Mouse (Mus musculus) kidney, embryonic 15.5 days (tissue): Measurements from ENCODE around the gene Pgls. TPM values are rescaled to one million over a fixed set of nuclear protein-coding genes. Genes with fewer than 3 reads are reported as not detected.

Source experiments
- ATAC-seq: fragments of 200-750 bp; cut with Nextera tagmentation; replicated peaks from 2 replicates; pipeline ENCODE4 v1.8.0; 2017; ENCODE audit warnings: moderate TSS enrichment; ENCODE audit not compliant: low FRiP score
- H3K27ac ChIP-seq: fragments of 300-500 bp; sonication (generic); 2 replicates; pipeline ENCODE4 v1.5.1; 2015; ENCODE audit warnings: mild to moderate bottlenecking, inconsistent platforms
- H3K27me3 ChIP-seq: fragments of 300-500 bp; sonication (generic); 2 replicates; pipeline ENCODE4 v1.6.1; 2015; ENCODE audit warnings: inconsistent platforms
- H3K36me3 ChIP-seq: fragments of 300-500 bp; sonication (generic); 2 replicates; pipeline ENCODE4 v1.6.1; 2015; ENCODE audit warnings: inconsistent platforms
- H3K4me1 ChIP-seq: fragments of 300-500 bp; sonication (generic); 2 replicates; pipeline ENCODE4 v1.6.1; 2015; ENCODE audit warnings: inconsistent platforms
- H3K4me2 ChIP-seq: fragments of 300-500 bp; sonication (generic); 2 replicates; pipeline ENCODE4 v1.6.1; 2015; ENCODE audit warnings: moderate library complexity, mild to moderate bottlenecking, inconsistent platforms
- H3K4me3 ChIP-seq: fragments of 300-500 bp; sonication (generic); replicated peaks from 2 replicates; pipeline ENCODE4 v1.5.1; 2015; ENCODE audit warnings: mild to moderate bottlenecking, inconsistent platforms
- H3K9ac ChIP-seq: fragments of 300-500 bp; sonication (generic); 2 replicates; pipeline ENCODE4 v1.6.1; 2015; ENCODE audit warnings: mild to moderate bottlenecking, inconsistent platforms
- H3K9me3 ChIP-seq: fragments of 300-500 bp; sonication (generic); replicated peaks from 2 replicates; pipeline ENCODE4 v1.6.1; 2016; ENCODE audit warnings: inconsistent platforms
- WGBS: fragments of 180-500 bp; shearing (Covaris S2); methylation state at CpG from one replicate; pipeline ENCODE4 v1.1.7; 2015; ENCODE audit warnings: mixed read lengths; 5-methylcytosine and 5-hydroxymethylcytosine counted together
- polyA plus RNA-seq: library from polyadenylated mRNA; unstranded; fragments of >200 nt; fragmentation: Nextera tagmentation; extraction: Ambion mirVana; gene quantifications from 2 replicates; pipeline ENCODE4 v1.2.1, GENCODE M21; 2015

Gene Pgls
- polyA plus RNA-seq, 1 experiment from 2014 or later: 247 TPM

DNA sequence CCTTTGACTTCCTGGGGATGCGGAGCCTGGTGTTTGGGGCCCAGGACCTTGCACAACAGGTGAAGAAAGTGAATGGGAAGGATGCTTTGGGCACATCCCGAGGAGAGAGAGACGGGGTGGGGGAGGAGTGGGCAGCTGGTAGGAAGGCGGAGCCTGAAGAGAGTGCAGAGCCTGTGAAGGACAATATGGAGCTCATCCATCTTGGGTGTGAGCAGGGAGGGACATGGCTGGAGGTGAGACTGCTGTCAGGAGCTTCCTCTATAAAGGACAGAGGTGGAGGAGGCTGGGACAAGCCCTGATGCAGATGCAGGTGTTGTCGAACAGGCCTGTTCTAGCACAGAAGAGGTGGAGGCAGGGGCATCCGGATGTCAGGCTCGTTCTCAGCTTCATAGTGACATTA, 12.0 kb downstream of the Pgls start:
- H3K4me3 ChIP-seq: no peak overlapping the region
- H3K36me3 ChIP-seq: 0 out of 2 replicates have a peak, but pooled peaks cover 3% of the 10 kb centered on the region
- no peak overlapping the region for H3K9ac ChIP-seq
- H3K4me2 ChIP-seq: no peak overlapping the region
- WGBS: 59% methylated on average over 7 of the region's 7 CpGs
- H3K4me1 ChIP-seq: peaks cover 19% of the 10 kb centered on the region
- no peak for ATAC-seq
- H3K27ac ChIP-seq: no peak overlapping the region
- H3K9me3 ChIP-seq: no peaks in the 10 kb centered on the region
- H3K27me3 ChIP-seq: peaks cover 34% of the 10 kb centered on the region

DNA sequence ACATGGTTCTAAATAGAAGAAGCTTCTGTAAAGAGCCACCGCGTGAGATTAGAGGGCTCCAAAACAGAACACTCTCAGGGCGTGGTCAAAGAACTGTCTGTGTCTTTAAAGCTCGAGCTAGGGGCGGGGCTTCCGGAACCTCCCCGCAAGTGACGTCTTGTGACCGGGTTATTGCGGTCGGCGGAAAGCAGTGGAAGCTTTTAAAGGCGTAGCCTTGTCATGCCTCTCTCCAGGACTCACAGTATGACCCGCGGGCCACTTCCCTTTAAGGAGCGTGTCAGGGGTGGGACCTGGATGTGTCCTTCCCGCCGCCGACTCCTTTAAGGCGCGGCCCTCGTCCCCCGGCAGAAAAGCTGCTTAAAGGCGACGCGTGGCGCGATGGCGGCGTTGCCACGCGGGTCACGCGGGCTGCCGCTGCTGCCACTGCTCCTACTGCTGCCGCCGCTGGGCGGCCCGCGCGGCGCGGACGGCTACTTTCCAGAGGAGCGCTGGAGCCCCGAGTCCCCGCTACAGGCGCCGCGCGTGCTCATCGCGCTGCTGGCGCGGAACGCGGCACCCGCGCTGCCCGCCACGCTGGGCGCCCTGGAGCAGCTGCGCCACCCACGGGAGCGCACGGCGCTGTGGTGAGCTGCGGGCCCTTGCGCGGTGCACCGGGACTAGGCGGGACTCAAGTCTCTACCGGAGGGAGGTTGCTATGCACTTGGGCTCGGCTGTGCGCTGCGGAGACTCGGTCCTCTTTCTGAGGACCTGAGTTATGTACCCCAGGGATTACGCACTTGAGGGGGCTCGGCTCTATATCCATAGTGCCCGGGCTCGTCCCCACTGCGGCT, 19.1 kb downstream of the Pgls start, which contains the start of gene Colgalt1:
Gene Colgalt1, plus strand, starts transcription at position 177 of the 830 bp plus-strand sequence.
- peak within 1 kb of the TSS; percentile 88 for H3K27ac ChIP-seq
- no peaks in the 10 kb centered on the region for H3K27me3 ChIP-seq
- H3K4me3 ChIP-seq: peak within 1 kb of the TSS; percentile 95
- no peaks in the 10 kb centered on the region for H3K9me3 ChIP-seq
- ATAC-seq: peak; percentile 99
- H3K4me2 ChIP-seq: peak within 1 kb of the TSS; percentile 79
- H3K4me1 ChIP-seq: peaks cover 22% of the 10 kb centered on the region
- WGBS: under 1% methylated on average over 81 of the region's 82 CpGs
- peak within 1 kb of the TSS; percentile 94 for H3K9ac ChIP-seq
- peaks cover 31% of the 10 kb centered on the region for H3K36me3 ChIP-seq

DNA sequence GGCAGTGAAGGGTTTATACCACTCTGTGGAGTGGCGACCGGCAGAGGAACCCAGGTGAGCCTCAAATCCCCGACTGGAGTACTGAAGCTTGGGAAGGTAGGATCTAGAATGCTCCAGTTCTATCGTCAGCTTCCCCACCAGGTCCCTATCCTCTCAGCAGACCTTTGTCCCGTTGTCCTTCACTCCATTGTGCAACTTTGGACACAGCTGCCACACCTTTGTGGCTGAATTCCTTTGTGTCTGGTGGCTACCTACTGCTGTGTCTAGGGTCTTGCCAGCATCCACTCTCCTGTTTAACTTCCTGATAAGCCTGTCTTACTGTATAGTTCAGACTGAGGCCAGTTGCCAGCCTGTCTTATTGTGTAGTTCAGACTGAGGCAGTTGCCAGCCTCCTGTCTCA, 20.2 kb downstream of the Pgls start:
- Histone ChIP-seq H3K4me3 (peak overlapping the region; percentile 95), H3K9me3 (no peaks in the 10 kb centered on the region), H3K27ac (no peak overlapping the region), H3K36me3 (peaks cover 42% of the 10 kb centered on the region), H3K4me1 (peaks cover 22% of the 10 kb centered on the region), H3K4me2 (peak overlapping the region; percentile 79), H3K27me3 (no peaks in the 10 kb centered on the region), H3K9ac (peak overlapping the region; percentile 94)
- 48% methylated on average over 5 of the region's 5 CpGs for WGBS
- no peak for ATAC-seq

DNA sequence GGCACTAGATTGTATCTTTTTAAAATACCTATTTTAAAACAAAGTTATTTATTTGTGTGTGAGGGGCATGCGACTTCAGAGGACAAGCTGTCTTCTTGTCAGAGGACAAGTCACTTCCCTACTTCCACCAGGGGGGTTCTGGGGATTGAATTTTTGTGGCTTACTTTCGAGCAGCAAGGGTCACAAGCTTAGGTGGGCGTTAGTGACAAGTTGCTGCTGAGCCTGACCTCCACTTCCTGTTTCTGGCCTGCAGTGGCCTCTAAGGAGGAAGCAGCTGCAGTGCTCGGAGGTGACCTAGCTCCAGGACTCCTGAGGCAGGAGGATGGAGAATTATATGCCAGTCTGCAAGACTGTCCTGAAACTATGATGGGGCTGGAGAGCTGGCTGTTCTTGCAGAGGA, 21.4 kb downstream of the Pgls start:
- no peak overlapping the region for H3K27ac ChIP-seq
- H3K36me3 ChIP-seq: peaks cover 54% of the 10 kb centered on the region
- H3K4me2 ChIP-seq: no peak overlapping the region
- no peak overlapping the region for H3K4me3 ChIP-seq
- no peaks in the 10 kb centered on the region for H3K27me3 ChIP-seq
- peaks cover 22% of the 10 kb centered on the region for H3K4me1 ChIP-seq
- H3K9me3 ChIP-seq: no peaks in the 10 kb centered on the region
- no peak for ATAC-seq
- 36% methylated on average over 4 of the region's 4 CpGs for WGBS
- H3K9ac ChIP-seq: no peak overlapping the region

DNA sequence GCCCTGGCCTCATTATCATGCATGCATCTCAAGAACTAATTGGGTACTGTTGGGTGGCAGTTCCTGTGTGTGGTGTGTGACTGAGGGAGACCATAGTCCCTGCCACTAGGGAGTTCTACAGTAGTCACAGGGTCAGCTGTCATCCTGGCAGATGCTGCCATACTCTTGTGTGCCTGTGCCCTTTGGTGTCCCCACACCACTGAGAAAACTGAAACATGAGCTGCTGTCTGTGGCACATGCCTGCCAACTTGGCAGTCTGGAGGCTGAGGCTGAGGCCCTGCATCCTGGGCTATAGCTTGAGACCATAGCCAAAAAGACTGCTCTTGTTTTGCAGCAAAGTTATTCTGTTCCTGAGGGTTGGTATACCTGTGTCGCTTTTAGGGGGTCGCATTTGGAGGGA, 27.8 kb downstream of the Pgls start:
- H3K4me2 ChIP-seq: no peak overlapping the region
- no peaks in the 10 kb centered on the region for H3K27me3 ChIP-seq
- peaks cover 22% of the 10 kb centered on the region for H3K9me3 ChIP-seq
- no peak overlapping the region for H3K9ac ChIP-seq
- no peak overlapping the region for H3K4me3 ChIP-seq
- H3K4me1 ChIP-seq: no peaks in the 10 kb centered on the region
- no peak overlapping the region for H3K27ac ChIP-seq
- no peak for ATAC-seq
- H3K36me3 ChIP-seq: peaks cover 97% of the 10 kb centered on the region
- 96% methylated on average over 2 of the region's 2 CpGs for WGBS

DNA sequence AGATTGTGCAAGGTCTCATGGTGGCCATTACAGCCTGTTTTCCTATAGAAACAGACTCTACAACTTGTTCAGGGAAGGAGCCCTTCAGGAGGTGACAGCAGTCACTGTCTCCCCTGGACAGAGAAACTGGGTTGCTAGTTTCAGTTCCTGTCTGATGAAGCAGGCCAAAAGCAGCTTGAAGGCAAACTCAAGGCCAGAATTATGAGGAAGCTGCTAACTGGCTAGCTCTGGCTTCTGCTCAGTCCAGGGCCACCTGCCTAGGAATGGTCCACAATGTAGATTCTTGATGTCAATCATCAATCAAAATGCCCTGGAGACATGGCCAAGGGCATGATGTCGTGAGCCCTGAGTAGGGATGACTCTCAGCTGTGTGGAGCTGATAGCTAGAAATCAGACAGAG, 33.1 kb downstream of the Pgls start:
- H3K4me3 ChIP-seq: no peak overlapping the region
- no peak for ATAC-seq
- H3K9me3 ChIP-seq: peaks cover 22% of the 10 kb centered on the region
- H3K9ac ChIP-seq: no peak overlapping the region
- H3K27me3 ChIP-seq: peaks cover 4% of the 10 kb centered on the region
- H3K27ac ChIP-seq: no peak overlapping the region
- peaks cover 67% of the 10 kb centered on the region for H3K36me3 ChIP-seq
- H3K4me2 ChIP-seq: no peak overlapping the region
- WGBS: 73% methylated on average over 1 of the region's 1 CpGs
- H3K4me1 ChIP-seq: peaks cover 28% of the 10 kb centered on the region

DNA sequence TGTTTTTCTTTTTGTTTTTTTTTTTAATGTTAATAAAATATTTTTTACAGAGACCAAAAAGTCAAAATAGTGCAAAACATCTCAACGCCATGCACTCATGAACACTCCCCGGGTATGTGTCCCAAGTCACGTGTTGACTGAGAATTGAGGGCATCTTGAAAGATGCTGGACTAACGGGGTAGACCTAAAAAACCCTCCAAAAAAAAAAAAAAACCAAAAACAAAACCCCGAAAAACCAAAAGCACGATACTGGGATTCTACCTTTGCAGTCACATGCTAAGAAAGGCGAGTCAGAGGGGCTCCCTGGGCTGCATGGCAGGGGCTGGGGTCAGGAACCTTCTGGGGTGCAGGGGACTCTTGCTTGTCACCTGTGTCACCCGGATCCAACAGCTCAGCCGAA, 34.8 kb downstream of the Pgls start:
- H3K9ac ChIP-seq: no peak overlapping the region
- H3K4me2 ChIP-seq: no peak overlapping the region
- H3K4me1 ChIP-seq: peaks cover 31% of the 10 kb centered on the region
- peaks cover 19% of the 10 kb centered on the region for H3K9me3 ChIP-seq
- H3K27ac ChIP-seq: peak overlapping the region; percentile 65; the same call in 1 of the 2 replicates
- WGBS: 89% methylated on average over 9 of the region's 9 CpGs
- no peak overlapping the region for H3K4me3 ChIP-seq
- peaks cover 51% of the 10 kb centered on the region for H3K36me3 ChIP-seq
- no peak for ATAC-seq
- H3K27me3 ChIP-seq: peaks cover 17% of the 10 kb centered on the region

DNA sequence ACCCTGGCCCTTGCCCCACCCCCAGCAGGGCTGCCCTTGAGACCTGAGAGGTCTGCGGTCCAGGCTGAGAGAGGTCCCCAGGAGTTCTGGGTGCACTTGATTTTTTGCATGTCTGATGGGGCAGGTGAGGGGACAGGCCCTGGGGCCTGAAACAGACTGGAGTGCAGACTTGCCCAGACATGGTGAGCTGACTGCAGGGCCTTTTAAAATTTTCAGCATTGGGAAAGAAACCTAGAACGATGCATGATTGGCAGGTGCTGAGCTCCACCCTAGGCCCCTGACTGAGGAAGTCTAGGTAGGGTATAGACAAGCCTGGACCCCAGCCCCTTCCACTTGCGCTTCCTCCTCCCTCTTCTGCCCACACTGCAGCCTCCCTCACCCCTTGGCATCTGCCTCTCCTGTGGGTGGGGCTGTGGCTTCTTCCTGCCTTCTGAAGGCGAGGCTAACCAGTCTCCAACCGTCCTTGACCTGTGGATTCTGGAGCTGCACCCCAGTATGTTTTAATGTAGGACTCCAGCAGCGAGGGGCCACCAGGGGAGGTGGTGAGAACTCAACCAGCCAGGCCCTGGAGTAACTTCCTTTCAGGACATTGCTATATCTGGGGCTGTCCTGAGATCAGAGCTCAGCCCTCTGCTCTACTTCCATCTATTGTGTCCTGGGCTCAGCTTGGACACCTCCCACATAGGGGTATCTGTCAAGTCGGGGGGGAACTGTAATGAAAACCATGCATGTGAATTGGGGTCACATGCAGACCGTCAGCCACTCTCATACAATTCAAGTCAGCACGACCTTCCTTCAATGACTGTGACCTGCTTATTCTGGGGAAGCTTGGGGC, 35.5 kb downstream of the Pgls start:
- 42% methylated on average over 9 of the region's 9 CpGs for WGBS
- Histone ChIP-seq H3K4me3 (no peak overlapping the region), H3K9ac (no peak overlapping the region), H3K9me3 (peaks cover 12% of the 10 kb centered on the region), H3K4me1 (peaks cover 31% of the 10 kb centered on the region), H3K4me2 (no peak overlapping the region), H3K27me3 (peaks cover 20% of the 10 kb centered on the region), H3K36me3 (peaks cover 44% of the 10 kb centered on the region), H3K27ac (peak overlapping the region; percentile 65)
- ATAC-seq: no peak

DNA sequence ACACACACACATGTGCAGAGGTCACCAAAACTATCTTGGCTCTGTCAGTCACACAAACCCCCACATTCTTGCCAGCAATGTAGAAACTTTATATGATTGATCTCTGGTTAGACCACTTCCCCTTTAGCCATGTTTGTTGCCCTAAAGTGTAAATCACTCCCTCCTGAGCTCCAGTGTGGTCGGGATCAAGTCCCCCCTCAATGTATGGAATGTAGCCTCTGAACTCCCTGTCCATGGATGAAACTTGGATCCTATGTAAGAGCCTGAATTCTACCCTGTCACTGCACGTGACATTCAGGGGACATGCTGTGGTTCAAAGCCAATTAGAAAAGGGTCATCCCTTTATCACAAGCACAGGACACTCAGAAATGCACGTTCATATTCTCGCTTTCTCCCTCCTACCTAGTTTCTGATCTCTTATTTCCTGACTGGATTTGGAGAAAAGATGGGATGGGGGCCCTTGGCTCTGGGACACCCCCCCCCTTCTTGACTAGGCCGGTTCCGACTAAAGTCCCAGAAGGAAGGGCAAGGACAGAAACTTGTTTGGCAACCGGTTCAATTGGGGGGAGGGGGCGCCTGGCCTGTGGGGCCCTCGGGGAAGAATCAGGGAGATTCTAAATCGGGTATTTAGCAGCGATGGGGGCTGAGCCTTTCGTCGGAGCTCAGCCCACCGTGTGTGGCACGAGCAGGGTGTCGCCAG, 36.6 kb downstream of the Pgls start:
- Histone ChIP-seq H3K36me3 (peaks cover 33% of the 10 kb centered on the region), H3K9ac (peak overlapping the region; percentile 48), H3K9me3 (peaks cover 8% of the 10 kb centered on the region), H3K27ac (peak overlapping the region; percentile 65), H3K4me2 (peak overlapping the region; percentile 88), H3K4me1 (peaks cover 35% of the 10 kb centered on the region), H3K27me3 (peaks cover 30% of the 10 kb centered on the region), H3K4me3 (peak overlapping the region; percentile 54)
- 5% methylated on average over 16 of the region's 16 CpGs for WGBS
- ATAC-seq: no peak

DNA sequence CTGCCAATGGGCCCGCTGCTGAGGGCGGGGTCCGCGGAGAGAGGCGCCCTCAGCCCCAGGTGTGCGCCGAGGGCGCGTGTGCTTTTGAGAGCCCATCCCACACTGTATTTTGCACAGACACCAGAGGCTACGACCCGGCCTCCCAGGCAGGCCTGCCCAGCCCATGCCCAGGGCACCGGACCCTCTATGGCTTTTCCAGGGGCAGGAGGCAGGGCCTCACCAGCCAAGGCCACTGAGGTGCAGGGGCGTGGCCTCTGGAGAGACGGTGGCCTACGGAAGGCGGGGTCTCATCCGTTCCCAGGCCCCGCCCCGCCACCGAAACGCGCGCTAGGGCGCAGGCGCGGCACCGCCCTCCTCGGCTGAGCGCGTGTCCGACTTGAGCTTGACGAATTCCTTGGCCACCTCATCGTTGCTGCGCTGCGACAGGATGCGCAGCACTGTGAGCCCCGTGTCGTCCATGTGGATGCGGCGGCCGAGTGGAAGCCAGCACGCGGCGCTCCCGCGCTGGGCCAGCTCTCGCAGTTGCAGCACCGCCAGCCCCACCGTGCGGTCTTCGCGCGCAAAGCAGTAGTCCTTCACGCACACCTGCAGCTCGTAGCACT, 37.2 kb downstream of the Pgls start:
- peak overlapping the region; percentile 54 for H3K4me3 ChIP-seq
- peaks cover 27% of the 10 kb centered on the region for H3K36me3 ChIP-seq
- H3K9me3 ChIP-seq: peaks cover 7% of the 10 kb centered on the region; the same call in 1 of the 2 replicates
- H3K4me1 ChIP-seq: peaks cover 42% of the 10 kb centered on the region
- ATAC-seq: peak; percentile 87
- under 1% methylated on average over 55 of the region's 55 CpGs for WGBS
- peak overlapping the region; percentile 65 for H3K27ac ChIP-seq
- peak overlapping the region; percentile 88 for H3K4me2 ChIP-seq
- H3K9ac ChIP-seq: peak overlapping the region; percentile 48
- peaks cover 36% of the 10 kb centered on the region for H3K27me3 ChIP-seq

DNA sequence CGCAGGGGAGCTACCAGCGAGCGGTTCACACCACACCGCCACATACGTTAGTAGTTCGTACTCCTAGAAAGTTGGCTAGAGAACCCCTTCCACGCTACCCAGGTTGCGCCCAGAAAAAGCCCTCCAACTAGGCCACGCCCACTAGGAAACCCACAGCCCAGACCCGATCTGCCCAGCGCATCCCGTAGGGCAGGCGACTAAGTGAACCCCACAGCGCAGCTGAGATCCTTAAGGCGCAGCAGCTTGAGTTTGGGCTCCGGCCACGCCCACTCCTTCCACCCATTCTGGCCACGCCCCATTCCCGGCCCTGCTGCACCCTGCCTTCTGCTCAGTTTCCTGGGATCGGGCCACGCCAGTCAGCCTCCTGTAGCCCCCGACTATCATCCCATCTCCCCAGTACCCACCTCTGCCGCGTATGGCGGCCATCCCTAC, 37.8 kb downstream of the Pgls start:
- Histone ChIP-seq H3K36me3 (peaks cover 21% of the 10 kb centered on the region; the same call in 1 of the 2 replicates), H3K4me1 (peaks cover 48% of the 10 kb centered on the region), H3K27ac (no peak overlapping the region; the same call in 1 of the 2 replicates), H3K4me2 (peak overlapping the region; percentile 88), H3K9ac (peak overlapping the region; percentile 48), H3K9me3 (peaks cover 7% of the 10 kb centered on the region; the same call in 1 of the 2 replicates), H3K4me3 (peak overlapping the region; percentile 54), H3K27me3 (peaks cover 42% of the 10 kb centered on the region)
- peak; percentile 27 for ATAC-seq
- 3% methylated on average over 25 of the region's 25 CpGs for WGBS
